Mouse (Mus musculus) R1 (cell line): ENCODE measurements around the gene Vamp2.

Experiments
- DNase-seq: peaks from one replicate; pipeline ENCODE4 v3.0.0-alpha.2; 2018; ENCODE audit warnings: low read depth, low spot score

Vamp2 gene

GRCm38 (mm10) chr11:69114621-69115020 lies 26.3 kb downstream of the Vamp2 start:
- no peak for DNase-seq

GRCm38 (mm10) chr11:69116843-69117242 lies 28.6 kb downstream of the Vamp2 start:
- no peak for DNase-seq

- peak; percentile 66 for DNase-seq
Measured at GRCm38 (mm10) chr11:69117737-69118695, 29.7 kb downstream of the Vamp2 start.

GRCm38 (mm10) chr11:69118765-69119164 lies 30.5 kb downstream of the Vamp2 start:
- peak; percentile 86 for DNase-seq

GRCm38 (mm10) chr11:69119446-69120155 lies 31.3 kb downstream of the Vamp2 start:
- no peak for DNase-seq

GRCm38 (mm10) chr11:69120221-69121000 lies 32.1 kb downstream of the Vamp2 start, which contains the start of gene Hes7:
Gene Hes7 (plus strand): TSS chr11:69120404.
- DNase-seq, result peak; percentile 27

GRCm38 (mm10) chr11:69121001-69121740 lies 32.9 kb downstream of the Vamp2 start:
- DNase-seq, result peak; percentile 25

GRCm38 (mm10) chr11:69121741-69122335 lies 33.5 kb downstream of the Vamp2 start:
- peak; percentile 79 for DNase-seq

GRCm38 (mm10) chr11:69122336-69122951 lies 34.2 kb downstream of the Vamp2 start, which contains the start of gene 9130213A22Rik:
Gene 9130213A22Rik (minus strand): TSS chr11:69122589.
- peak; percentile 80 for DNase-seq

- DNase-seq, result peak; percentile 89
Measured at GRCm38 (mm10) chr11:69123056-69123692, 34.9 kb downstream of the Vamp2 start.

GRCm38 (mm10) chr11:69123693-69124497 lies 35.6 kb downstream of the Vamp2 start:
- peak; percentile 96 for DNase-seq

- no peak for DNase-seq
Measured at GRCm38 (mm10) chr11:69124498-69124847, 36.2 kb downstream of the Vamp2 start.

GRCm38 (mm10) chr11:69125041-69125851 lies 37.0 kb downstream of the Vamp2 start:
- DNase-seq, result peak; percentile 97

- no peak for DNase-seq
Measured at GRCm38 (mm10) chr11:69125852-69125918, 37.4 kb downstream of the Vamp2 start, which contains the start of gene Aloxe3. Gene Aloxe3 (plus strand): TSS chr11:69125896.

GRCm38 (mm10) chr11:69125919-69126705 lies 37.8 kb downstream of the Vamp2 start:
- DNase-seq, result peak; percentile 24

GRCm38 (mm10) chr11:69126706-69127095 lies 38.4 kb downstream of the Vamp2 start:
- peak; percentile 32 for DNase-seq

GRCm38 (mm10) chr11:69128426-69129122 lies 40.3 kb downstream of the Vamp2 start:
- DNase-seq, result no peak
